Mouse (Mus musculus): ENCODE data around the gene Iqcf1. TPM values are rescaled to one million over a fixed set of nuclear protein-coding genes. Genes with fewer than 3 reads are reported as not detected.

Gene Iqcf1
- polyA plus RNA-seq, 1 experiment from 2014 or later = not detected

- no peak for TF ChIP-seq CTCF (IDR thresholded peaks at IDR 0.05; ENCODE audit: low read depth)
- no peak for TF ChIP-seq EP300 (optimal IDR thresholded peaks at IDR 0.05)
- Histone ChIP-seq H3K4me3 (ENCODE audit: low read depth, low read length) (no peak overlapping the region), H3K9me3 (ENCODE audit: control insufficient read depth, low read length) (no peaks in the 10 kb centered on the region), H3K9ac (ENCODE audit: low read length) (no peak overlapping the region), H3K4me1 (replicated peaks; ENCODE audit: control insufficient read depth, insufficient read depth) (peaks cover 10% of the 10 kb centered on the region; the same call in 1 of the 2 replicates), H3K27me3 (ENCODE audit: control insufficient read depth, insufficient read depth, low read length) (no peaks in the 10 kb centered on the region), H3K4me2 (replicated peaks; ENCODE audit: low read depth) (no peak overlapping the region), H3K27ac (replicated peaks) (no peak overlapping the region), H3K36me3 (ENCODE audit: control insufficient read depth, insufficient read depth, low read length) (no peaks in the 10 kb centered on the region)
- WGBS = 85% methylated on average over 5 of the region's 5 CpGs
- no peak for DNase-seq (ENCODE audit: low spot score)
- ATAC-seq (ENCODE audit: low FRiP score, low TSS enrichment) = no peak
Observed at GRCm38 (mm10) chr9:106457920-106458319, 41.8 kb upstream of the Iqcf1 start.

GRCm38 (mm10) chr9:106459946-106460345 lies 39.8 kb upstream of the Iqcf1 start:
- no peak overlapping the region for H3K4me3 ChIP-seq (ENCODE audit: low read depth, low read length)
- peaks cover 4% of the 10 kb centered on the region; the same call in 1 of the 2 replicates for H3K4me1 ChIP-seq (replicated peaks; ENCODE audit: control insufficient read depth, insufficient read depth)
- H3K9ac ChIP-seq (ENCODE audit: low read length) = no peak overlapping the region
- H3K36me3 ChIP-seq (ENCODE audit: control insufficient read depth, insufficient read depth, low read length) = no peaks in the 10 kb centered on the region
- ATAC-seq (ENCODE audit: low FRiP score, low TSS enrichment) (no peak), DNase-seq (ENCODE audit: low spot score) (no peak)
- no peak overlapping the region for H3K27ac ChIP-seq (replicated peaks)
- WGBS = 81% methylated on average over 15 of the region's 15 CpGs
- TF ChIP-seq EP300 (optimal IDR thresholded peaks at IDR 0.05) (no peak), CTCF (IDR thresholded peaks at IDR 0.05; ENCODE audit: low read depth) (no peak)
- no peaks in the 10 kb centered on the region for H3K27me3 ChIP-seq (ENCODE audit: control insufficient read depth, insufficient read depth, low read length)
- H3K9me3 ChIP-seq (ENCODE audit: control insufficient read depth, low read length) = no peaks in the 10 kb centered on the region
- H3K4me2 ChIP-seq (replicated peaks; ENCODE audit: low read depth) = no peak overlapping the region

- H3K9ac ChIP-seq (ENCODE audit: low read length) = no peak overlapping the region
- H3K27me3 ChIP-seq (ENCODE audit: control insufficient read depth, insufficient read depth, low read length) = no peaks in the 10 kb centered on the region
- TF ChIP-seq EP300 (optimal IDR thresholded peaks at IDR 0.05) (no peak), CTCF (IDR thresholded peaks at IDR 0.05; ENCODE audit: low read depth) (no peak)
- no peak overlapping the region for H3K4me3 ChIP-seq (ENCODE audit: low read depth, low read length)
- ATAC-seq (ENCODE audit: low FRiP score, low TSS enrichment) = no peak
- no peak for DNase-seq (ENCODE audit: low spot score)
- no peaks in the 10 kb centered on the region for H3K36me3 ChIP-seq (ENCODE audit: control insufficient read depth, insufficient read depth, low read length)
- 76% methylated on average over 18 of the region's 18 CpGs for WGBS
- no peak overlapping the region for H3K27ac ChIP-seq (replicated peaks)
- 0 out of 2 replicates have a peak, but pooled peaks cover 2% of the 10 kb centered on the region for H3K4me1 ChIP-seq (replicated peaks; ENCODE audit: control insufficient read depth, insufficient read depth)
- no peak overlapping the region for H3K4me2 ChIP-seq (replicated peaks; ENCODE audit: low read depth)
- no peaks in the 10 kb centered on the region for H3K9me3 ChIP-seq (ENCODE audit: control insufficient read depth, low read length)
Observed at GRCm38 (mm10) chr9:106460401-106461025, 39.3 kb upstream of the Iqcf1 start.

GRCm38 (mm10) chr9:106461026-106461415 lies 38.7 kb upstream of the Iqcf1 start:
- 0 out of 2 replicates have a peak, but pooled peaks cover 2% of the 10 kb centered on the region for H3K4me1 ChIP-seq (replicated peaks; ENCODE audit: control insufficient read depth, insufficient read depth)

GRCm38 (mm10) chr9:106461641-106462429 lies 37.9 kb upstream of the Iqcf1 start:
- no peak overlapping the region for H3K4me3 ChIP-seq (ENCODE audit: low read depth, low read length)
- H3K27me3 ChIP-seq (ENCODE audit: control insufficient read depth, insufficient read depth, low read length) = peaks cover 2% of the 10 kb centered on the region; the same call in 1 of the 2 replicates
- no peaks in the 10 kb centered on the region for H3K9me3 ChIP-seq (ENCODE audit: control insufficient read depth, low read length)
- H3K27ac ChIP-seq (replicated peaks) = no peak overlapping the region
- TF ChIP-seq CTCF (IDR thresholded peaks at IDR 0.05; ENCODE audit: low read depth) (no peak), EP300 (optimal IDR thresholded peaks at IDR 0.05) (no peak)
- WGBS = 88% methylated on average over 16 of the region's 16 CpGs
- no peaks in the 10 kb centered on the region for H3K4me1 ChIP-seq (replicated peaks; ENCODE audit: control insufficient read depth, insufficient read depth)
- no peak for ATAC-seq (ENCODE audit: low FRiP score, low TSS enrichment)
- no peak overlapping the region for H3K9ac ChIP-seq (ENCODE audit: low read length)
- no peak for DNase-seq (ENCODE audit: low spot score)
- no peaks in the 10 kb centered on the region for H3K36me3 ChIP-seq (ENCODE audit: control insufficient read depth, insufficient read depth, low read length)
- no peak overlapping the region for H3K4me2 ChIP-seq (replicated peaks; ENCODE audit: low read depth)

More at GRCm38 (mm10) chr9:106461026-106461415, 38.7 kb upstream of the Iqcf1 start:
- TF ChIP-seq CTCF (IDR thresholded peaks at IDR 0.05; ENCODE audit: low read depth) (no peak), EP300 (optimal IDR thresholded peaks at IDR 0.05) (no peak)
- Histone ChIP-seq H3K9ac (ENCODE audit: low read length) (no peak overlapping the region), H3K36me3 (ENCODE audit: control insufficient read depth, insufficient read depth, low read length) (no peaks in the 10 kb centered on the region), H3K4me3 (ENCODE audit: low read depth, low read length) (no peak overlapping the region), H3K9me3 (ENCODE audit: control insufficient read depth, low read length) (no peaks in the 10 kb centered on the region), H3K4me2 (replicated peaks; ENCODE audit: low read depth) (no peak overlapping the region), H3K27ac (replicated peaks) (no peak overlapping the region), H3K27me3 (ENCODE audit: control insufficient read depth, insufficient read depth, low read length) (peaks cover 2% of the 10 kb centered on the region; the same call in 1 of the 2 replicates)
- ATAC-seq (ENCODE audit: low FRiP score, low TSS enrichment) (no peak), DNase-seq (ENCODE audit: low spot score) (no peak)
- 88% methylated on average over 9 of the region's 9 CpGs for WGBS

GRCm38 (mm10) chr9:106462430-106462800 lies 37.4 kb upstream of the Iqcf1 start:
- TF ChIP-seq EP300 (optimal IDR thresholded peaks at IDR 0.05) = no peak
- TF ChIP-seq CTCF (IDR thresholded peaks at IDR 0.05; ENCODE audit: low read depth) = no peak
- Histone ChIP-seq H3K27me3 (ENCODE audit: control insufficient read depth, insufficient read depth, low read length) (peaks cover 2% of the 10 kb centered on the region; the same call in 1 of the 2 replicates), H3K27ac (replicated peaks) (no peak overlapping the region), H3K4me2 (replicated peaks; ENCODE audit: low read depth) (no peak overlapping the region), H3K9ac (ENCODE audit: low read length) (no peak overlapping the region), H3K36me3 (ENCODE audit: control insufficient read depth, insufficient read depth, low read length) (no peaks in the 10 kb centered on the region), H3K4me3 (ENCODE audit: low read depth, low read length) (no peak overlapping the region), H3K4me1 (replicated peaks; ENCODE audit: control insufficient read depth, insufficient read depth) (no peaks in the 10 kb centered on the region), H3K9me3 (ENCODE audit: control insufficient read depth, low read length) (no peaks in the 10 kb centered on the region)
- 92% methylated on average over 12 of the region's 12 CpGs for WGBS
- no peak for DNase-seq (ENCODE audit: low spot score)
- ATAC-seq (ENCODE audit: low FRiP score, low TSS enrichment) = no peak
